Comparison of ENCODE assay signal across 9 mouse cellular contexts in genomic region chr8:117402911-117403704, GRCm38 (mm10).
DNase-seq lines count a peak whose midpoint lies in the region; ATAC-seq lines count a peak whose summit lies in the region.
"Had no signal": no experiment of that assay in that cellular context is flagged by ENCODE, and none has a peak within 500 bp of the region (broad histone marks: within the 10 kb centered on the region; RNA-seq: fewer than 3 reads in every experiment).

No protein-coding gene starts in this region.

- no peaks in the 10 kb centered on the region for H3K9me3 ChIP-seq in kidney, embryonic 14.5 days (ENCODE audit: control insufficient read depth, low read length)
- H3K9me3 ChIP-seq in embryonic facial prominence, embryonic 14.5 days (ENCODE audit: control insufficient read depth, low read length): no peaks in the 10 kb centered on the region
- no peaks in the 10 kb centered on the region for H3K9me3 ChIP-seq in hindbrain, embryonic 13.5 days
- no peaks in the 10 kb centered on the region for H3K9me3 ChIP-seq in midbrain, embryonic 13.5 days

- peak; percentile 53; the same call in 1 of the 2 replicates for ATAC-seq in kidney, embryonic 14.5 days (ENCODE audit: low FRiP score, low TSS enrichment)
- peak; percentile 23 for ATAC-seq in embryonic facial prominence, embryonic 14.5 days (ENCODE audit: low read depth)
- ATAC-seq in hindbrain, embryonic 13.5 days (ENCODE audit: low FRiP score): peak; percentile 41
- ATAC-seq in midbrain, embryonic 13.5 days: peak; percentile 40

- no peak overlapping the region; the same call in 1 of the 2 replicates for H3K27ac ChIP-seq in kidney, embryonic 14.5 days (ENCODE audit: low read depth, low read length)
- peak overlapping the region; percentile 39 for H3K27ac ChIP-seq in embryonic facial prominence, embryonic 14.5 days (replicated peaks; ENCODE audit: low read depth, low read length)
- peak overlapping the region; percentile 86 for H3K27ac ChIP-seq in hindbrain, embryonic 13.5 days
- peak overlapping the region; percentile 77 for H3K27ac ChIP-seq in midbrain, embryonic 13.5 days

- no peak overlapping the region for H3K4me2 ChIP-seq in kidney, embryonic 14.5 days (replicated peaks; ENCODE audit: low read depth, low read length)
- H3K4me2 ChIP-seq in embryonic facial prominence, embryonic 14.5 days (ENCODE audit: low read depth, low read length): peak overlapping the region; percentile 13
- H3K4me2 ChIP-seq in hindbrain, embryonic 13.5 days: no peak overlapping the region
- H3K4me2 ChIP-seq in midbrain, embryonic 13.5 days (replicated peaks): peak overlapping the region; percentile 9

- no peak for DNase-seq in kidney, postnatal 10 days
- no peak for DNase-seq in embryonic facial prominence, embryonic 14.5 days (ENCODE audit: low spot score)
- no peak for DNase-seq in adrenal gland, adult (ENCODE audit: inconsistent age in 2 of 2, low spot score in 1 of 2)
- DNase-seq in layer of hippocampus, adult 8-10 months (ENCODE audit: low spot score in 2 of 2): no peak
- no peak for DNase-seq in testis, postnatal 10 days (ENCODE audit: low spot score)
- DNase-seq: lung, postnatal 36 days had no signal

- no peaks in the 10 kb centered on the region for H3K36me3 ChIP-seq in kidney, embryonic 14.5 days (ENCODE audit: control insufficient read depth, insufficient read depth, low read length)
- H3K36me3 ChIP-seq in embryonic facial prominence, embryonic 14.5 days (ENCODE audit: control insufficient read depth, insufficient read depth, low read length): no peaks in the 10 kb centered on the region
- no peaks in the 10 kb centered on the region for H3K36me3 ChIP-seq in hindbrain, embryonic 13.5 days
- no peaks in the 10 kb centered on the region for H3K36me3 ChIP-seq in midbrain, embryonic 13.5 days

- whole genome bisulfite sequencing in kidney, embryonic 14.5 days: 30% methylated on average over 9 of the region's 9 CpGs
- 42% methylated on average over 9 of the region's 9 CpGs for WGBS in embryonic facial prominence, embryonic 14.5 days
- 58% methylated on average over 9 of the region's 9 CpGs for WGBS in hindbrain, embryonic 13.5 days
- WGBS in midbrain, embryonic 13.5 days: 68% methylated on average over 9 of the region's 9 CpGs

- no peaks in the 10 kb centered on the region for H3K27me3 ChIP-seq in kidney, embryonic 14.5 days (ENCODE audit: control insufficient read depth, insufficient read depth, low read length)
- H3K27me3 ChIP-seq in embryonic facial prominence, embryonic 14.5 days (replicated peaks; ENCODE audit: control insufficient read depth, insufficient read depth, low read length): no peaks in the 10 kb centered on the region
- no peaks in the 10 kb centered on the region for H3K27me3 ChIP-seq in hindbrain, embryonic 13.5 days
- H3K27me3 ChIP-seq in midbrain, embryonic 13.5 days: no peaks in the 10 kb centered on the region

- H3K9ac ChIP-seq in kidney, embryonic 14.5 days (ENCODE audit: low read depth, low read length): no peak overlapping the region
- H3K9ac ChIP-seq in embryonic facial prominence, embryonic 14.5 days (ENCODE audit: low read depth, low read length): no peak overlapping the region
- H3K9ac ChIP-seq in hindbrain, embryonic 13.5 days: peak overlapping the region; percentile 58; the same call in 1 of the 2 replicates
- 0 out of 2 replicates have a peak overlapping the region, but pooled peaks have one; percentile 20 for H3K9ac ChIP-seq in midbrain, embryonic 13.5 days (replicated peaks)

- H3K4me1 ChIP-seq in kidney, embryonic 14.5 days (ENCODE audit: control insufficient read depth, insufficient read depth, low read length): peaks cover 27% of the 10 kb centered on the region
- peaks cover 11% of the 10 kb centered on the region for H3K4me1 ChIP-seq in embryonic facial prominence, embryonic 14.5 days (ENCODE audit: control insufficient read depth, insufficient read depth, low read length)
- H3K4me1 ChIP-seq in hindbrain, embryonic 13.5 days (replicated peaks): peaks cover 72% of the 10 kb centered on the region
- H3K4me1 ChIP-seq in midbrain, embryonic 13.5 days (replicated peaks): peaks cover 62% of the 10 kb centered on the region

- no peak overlapping the region for H3K4me3 ChIP-seq in kidney, embryonic 14.5 days (ENCODE audit: low read length)
- no peak overlapping the region for H3K4me3 ChIP-seq in embryonic facial prominence, embryonic 14.5 days (ENCODE audit: low read depth, low read length)
- no peak overlapping the region for H3K4me3 ChIP-seq in hindbrain, embryonic 13.5 days
- no peak overlapping the region; the same call in 1 of the 2 replicates for H3K4me3 ChIP-seq in midbrain, embryonic 13.5 days (replicated peaks)

Comparison
In these comparisons a context has a peak if more than half of its experiments do, and no peak if none do; other contexts are left out.
1. H3K4me2 ChIP-seq: peak in embryonic facial prominence, embryonic 14.5 days (single experiment) and midbrain, embryonic 13.5 days (single experiment); none in kidney, embryonic 14.5 days (single experiment) and hindbrain, embryonic 13.5 days (single experiment).
2. H3K9ac ChIP-seq: peak in hindbrain, embryonic 13.5 days (single experiment) and midbrain, embryonic 13.5 days (single experiment); none in kidney, embryonic 14.5 days (single experiment) and embryonic facial prominence, embryonic 14.5 days (single experiment).
3. Peak in every context shown above with its lines, with median percentiles within 50 percentile points of each other: ATAC-seq.